Mouse (Mus musculus) frontal cortex, adult 2 months (tissue): ENCODE measurements around the gene Olfr1047. TPM values are rescaled to one million over a fixed set of nuclear protein-coding genes. Genes with fewer than 3 reads are reported as not detected.
"Not testable (repeated sequence)": the region's sequence is repeated elsewhere in the genome, so short reads cannot be mapped to it uniquely, and the experiment has no call there.

Source experiments
- DNase-seq, 2 experiments: peaks; one replicate each; pipeline ENCODE4 v3.0.0; 2022; ENCODE audit warnings: low spot score in 1 of 2; ENCODE audit errors: extremely low spot score in 1 of 2
- polyA plus RNA-seq: library from polyadenylated mRNA; depleted of rRNA; stranded (reverse); fragments of >200 nt; gene quantifications from 2 replicates; pipeline ENCODE4 v1.2.3, GENCODE M21; 2012; rRNA removed

Olfr1047 gene
- not detected in 2 replicates for polyA plus RNA-seq

DNA sequence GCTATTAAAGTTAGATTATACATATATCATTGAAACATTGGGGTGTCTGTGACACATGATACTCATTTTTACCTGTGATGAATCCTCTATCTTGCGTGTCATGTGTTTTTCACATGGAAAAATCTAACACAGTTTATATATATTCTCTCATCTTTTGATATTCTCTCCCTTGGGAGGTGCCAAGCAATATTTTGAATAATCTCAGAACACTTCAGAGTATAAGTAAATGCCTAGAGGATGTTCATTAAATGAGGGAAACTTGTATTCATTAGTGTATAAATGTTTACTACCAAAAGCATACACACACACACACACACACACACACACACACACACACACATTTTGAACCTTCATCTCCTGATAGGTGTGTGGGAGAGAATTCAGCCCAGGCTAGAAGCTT, at the start of gene Olfr1047:
Gene Olfr1047 (minus strand): TSS at position 101 of the 400 bp plus-strand sequence.
- DNase-seq = no peak

DNA sequence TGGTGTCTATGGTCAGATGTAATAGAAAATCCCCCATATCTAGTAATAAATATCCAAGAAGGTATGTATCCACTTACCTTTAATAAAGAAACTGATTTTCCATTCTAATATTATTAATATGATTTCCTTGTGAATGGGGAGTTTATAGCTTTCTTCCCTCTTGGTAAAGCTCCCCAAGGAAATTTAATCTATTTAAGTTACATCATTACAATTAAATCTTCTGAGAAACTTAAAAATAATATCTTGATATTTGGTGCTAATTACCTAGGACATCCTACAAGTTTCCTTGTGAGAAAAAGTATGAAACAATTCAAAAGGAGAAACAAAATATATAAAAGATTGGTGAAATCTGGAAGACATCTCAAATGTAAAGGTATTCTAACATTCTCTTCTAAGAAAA, 47.8 kb upstream of the Olfr1047 start, which contains the start of gene Olfr1051:
Gene Olfr1051 (minus strand): TSS at position 101 of the 400 bp plus-strand sequence.
- not testable (repeated sequence) for DNase-seq

DNA sequence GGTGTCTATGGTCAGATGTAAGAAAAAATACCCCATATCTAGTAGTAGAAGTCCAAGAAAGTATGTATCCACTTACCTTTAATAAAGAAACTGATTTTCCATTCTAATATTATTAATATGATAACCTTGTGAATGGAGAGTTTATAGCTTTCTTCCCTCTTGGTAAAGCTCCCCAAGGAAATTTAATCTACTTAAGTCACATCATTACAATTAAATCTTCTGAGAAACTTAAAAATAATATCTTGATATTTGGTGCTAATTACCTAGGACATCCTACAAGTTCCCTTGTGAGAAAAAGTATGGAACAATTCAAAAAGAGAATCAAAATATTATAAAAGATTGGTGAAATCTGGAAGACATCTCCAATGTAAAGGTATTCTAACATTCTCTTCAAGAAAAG, 27.0 kb upstream of the Olfr1047 start, which contains the start of gene Olfr1049:
Gene Olfr1049 (minus strand): TSS at position 101 of the 400 bp plus-strand sequence.
- DNase-seq = not testable (repeated sequence)

DNA sequence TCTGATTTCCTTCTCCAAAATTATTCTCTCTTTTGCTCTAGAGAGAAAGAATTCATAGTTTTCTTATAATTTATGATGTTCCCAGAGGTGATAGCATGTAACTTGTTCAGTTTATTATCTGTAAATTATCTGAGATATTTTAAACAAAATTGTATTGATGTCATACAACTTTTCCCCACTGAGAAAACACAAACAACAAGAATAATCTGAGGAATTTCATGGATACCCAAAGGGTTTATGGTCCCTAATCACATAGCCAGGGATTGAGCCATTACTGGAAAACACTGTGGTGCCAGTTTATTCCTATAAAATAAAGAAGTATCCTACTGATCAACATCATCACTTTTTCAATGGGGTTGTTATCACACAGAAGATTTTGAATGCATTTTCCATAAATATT, 9.0 kb upstream of the Olfr1047 start, which contains the start of gene Olfr1048:
Gene Olfr1048 (minus strand): TSS at position 101 of the 400 bp plus-strand sequence.
- no peak for DNase-seq

DNA sequence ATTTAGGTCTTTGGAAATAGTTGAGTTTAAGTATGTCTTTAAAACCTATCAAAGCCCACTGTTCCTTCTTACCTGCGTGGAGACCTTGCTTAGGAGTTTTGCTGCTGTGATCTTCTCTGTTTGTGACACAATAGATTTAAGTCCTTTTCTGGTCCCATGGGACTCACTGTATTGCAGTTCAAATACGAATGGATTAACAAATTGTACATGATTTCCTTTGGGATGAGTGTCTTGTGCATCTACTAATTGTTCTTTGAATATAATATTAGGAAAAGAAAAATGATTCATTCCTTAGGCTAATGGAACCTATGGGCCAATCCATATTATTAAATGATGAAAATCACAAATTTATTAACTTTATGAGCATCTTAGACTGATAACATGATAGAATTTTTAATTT, 12.0 kb downstream of the Olfr1047 start, which contains the start of gene Olfr1046:
Gene Olfr1046 (minus strand): TSS at position 101 of the 400 bp plus-strand sequence.
- no peak for DNase-seq

- DNase-seq = no peak
Observed at GRCm38 (mm10) chr2:86202909-86203308, 28.3 kb downstream of the Olfr1047 start, which contains the start of gene Olfr1045. Gene Olfr1045 (minus strand): TSS chr2:86203009.

DNA sequence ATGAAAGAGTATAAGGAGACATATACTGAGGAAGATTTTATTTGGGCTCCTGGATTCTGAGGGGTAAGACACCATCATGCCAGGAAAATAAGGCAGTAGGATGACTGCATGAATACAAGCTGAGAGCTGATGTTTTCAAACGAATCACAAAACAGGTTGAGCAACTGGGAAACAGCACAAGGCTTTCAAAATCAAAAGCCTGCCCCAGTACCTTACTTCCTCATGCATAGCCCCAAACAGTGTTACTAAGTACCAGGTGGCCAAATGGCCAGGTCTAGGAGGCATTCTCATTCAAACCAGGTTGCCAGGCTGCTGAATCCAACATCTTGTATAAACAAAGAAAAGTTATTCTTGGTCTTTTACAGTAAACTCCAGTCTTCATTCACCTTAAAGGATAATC, 35.3 kb downstream of the Olfr1047 start:
- no peak for DNase-seq

DNA sequence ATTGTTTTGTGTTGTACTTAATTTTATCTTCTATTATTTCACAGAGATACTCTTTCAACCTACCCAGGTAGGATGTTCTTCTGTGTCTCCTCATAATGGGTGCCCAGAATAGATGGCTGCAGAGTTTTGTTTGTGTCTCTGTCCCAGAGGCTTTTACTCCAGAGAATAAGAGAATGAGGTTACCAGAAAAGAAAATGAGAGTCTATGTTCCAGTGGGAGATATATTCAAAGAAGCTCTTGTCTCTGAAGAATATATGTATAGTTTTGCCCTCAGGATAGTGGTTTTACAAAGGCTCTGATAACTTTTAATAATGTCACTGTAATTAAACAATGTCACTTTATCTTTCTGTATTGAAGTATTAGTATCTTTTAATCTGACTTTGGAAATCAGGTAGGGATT, 45.6 kb downstream of the Olfr1047 start, which contains the start of gene Olfr52:
Gene Olfr52 (minus strand): TSS at position 101 of the 400 bp plus-strand sequence.
- no peak for DNase-seq

- DNase-seq = no peak
Observed at GRCm38 (mm10) chr2:86179950-86180349, 51.3 kb downstream of the Olfr1047 start.

- DNase-seq = no peak
Observed at GRCm38 (mm10) chr2:86177720-86178119, 53.5 kb downstream of the Olfr1047 start, which contains the start of gene Olfr1044. Gene Olfr1044 (minus strand): TSS chr2:86177820.

Other genes starting within 250 kb of the Olfr1047 start
- not detected in 2 replicates for gene Olfr1031, start 241.1 kb downstream of the Olfr1047 start, polyA plus RNA-seq
- not detected in 2 replicates for gene Olfr1032, start 225.9 kb downstream of the Olfr1047 start, polyA plus RNA-seq
- gene Olfr1033, start 210.8 kb downstream of the Olfr1047 start, polyA plus RNA-seq = 0.11 and 0.16 TPM in 2 replicates
- 0.02 TPM in 1 of 2 replicates, not detected in the other for gene Olfr1034, start 185.5 kb downstream of the Olfr1047 start, polyA plus RNA-seq
- not detected in 2 replicates for gene Olfr1036, start 157.4 kb downstream of the Olfr1047 start, polyA plus RNA-seq
- not detected in 2 replicates for gene Olfr1037, start 144.0 kb downstream of the Olfr1047 start, polyA plus RNA-seq
- gene Olfr1039, start 95.5 kb downstream of the Olfr1047 start, polyA plus RNA-seq = not detected in 2 replicates
- not detected in 2 replicates for gene Olfr1040, start 84.7 kb downstream of the Olfr1047 start, polyA plus RNA-seq
- gene Olfr1042, start 69.6 kb downstream of the Olfr1047 start, polyA plus RNA-seq = not detected in 2 replicates
- not detected in 2 replicates for gene Olfr1043, start 63.9 kb downstream of the Olfr1047 start, polyA plus RNA-seq
- not detected in 2 replicates for gene Olfr1044, start 53.6 kb downstream of the Olfr1047 start, polyA plus RNA-seq
- gene Olfr52, start 45.7 kb downstream of the Olfr1047 start, polyA plus RNA-seq = 0.10 TPM in 1 of 2 replicates, not detected in the other
- 0.04 and 0.12 TPM in 2 replicates for gene Olfr1045, start 28.4 kb downstream of the Olfr1047 start, polyA plus RNA-seq
- gene Olfr1046, start 12.1 kb downstream of the Olfr1047 start, polyA plus RNA-seq = not detected in 2 replicates
- 0.02 TPM in 1 of 2 replicates, not detected in the other for gene Olfr1048, start 8.9 kb upstream of the Olfr1047 start, polyA plus RNA-seq
- not detected in 2 replicates for gene Olfr1049, start 26.9 kb upstream of the Olfr1047 start, polyA plus RNA-seq
- gene Olfr1051, start 47.7 kb upstream of the Olfr1047 start, polyA plus RNA-seq = not detected in 2 replicates
- gene Olfr1052, start 61.1 kb upstream of the Olfr1047 start, polyA plus RNA-seq = 0.11 TPM in 1 of 2 replicates, not detected in the other
- gene Olfr1053, start 83.9 kb upstream of the Olfr1047 start, polyA plus RNA-seq = not detected in 2 replicates
- gene Olfr1054, start 104.0 kb upstream of the Olfr1047 start, polyA plus RNA-seq = 0.06 TPM in 1 of 2 replicates, not detected in the other
- 0.11 TPM in 1 of 2 replicates, not detected in the other for gene Olfr1055, start 118.9 kb upstream of the Olfr1047 start, polyA plus RNA-seq
- gene Olfr1056, start 131.1 kb upstream of the Olfr1047 start, polyA plus RNA-seq = not detected in 2 replicates
- gene Olfr1057, start 147.0 kb upstream of the Olfr1047 start, polyA plus RNA-seq = not detected in 2 replicates
- not detected in 2 replicates for gene Olfr1058, start 157.2 kb upstream of the Olfr1047 start, polyA plus RNA-seq
- gene Olfr1061, start 182.6 kb upstream of the Olfr1047 start, polyA plus RNA-seq = not detected in 2 replicates
- gene Olfr1062, start 195.3 kb upstream of the Olfr1047 start, polyA plus RNA-seq = not detected in 2 replicates
- gene Olfr1065, start 219.2 kb upstream of the Olfr1047 start, polyA plus RNA-seq = 0.06 TPM in 1 of 2 replicates, not detected in the other
- gene Olfr1066, start 224.9 kb upstream of the Olfr1047 start, polyA plus RNA-seq = not detected in 2 replicates